ENCODE assay signal across 8 mouse cellular contexts in genomic region chr5:100499243-100499642, GRCm38 (mm10). TPM values are rescaled to one million over a fixed set of nuclear protein-coding genes. Genes with fewer than 3 reads are reported as not detected.
A peak's percentile ranks its signal among the peaks of the same experiment; 100 is the strongest.
DNase-seq lines count a peak whose midpoint lies in the region; ATAC-seq and TF ChIP-seq lines count a peak whose summit lies in the region.

No protein-coding gene starts in this region.

- peak overlapping the region; percentile 89 for H3K4me3 ChIP-seq in heart, embryonic 12.5 days
- peak overlapping the region; percentile 33; the same call in 1 of the 2 replicates for H3K4me3 ChIP-seq in bone marrow macrophage, adult 2 months (ENCODE audit: insufficient read depth, low read length)
- H3K4me3 ChIP-seq in hindbrain, embryonic 10.5 days = peak overlapping the region; percentile 87
- H3K4me3 ChIP-seq in midbrain, embryonic 10.5 days = peak overlapping the region; percentile 88

- H3K9me3 ChIP-seq in heart, embryonic 12.5 days (replicated peaks) = no peaks in the 10 kb centered on the region
- no peaks in the 10 kb centered on the region for H3K9me3 ChIP-seq in hindbrain, embryonic 10.5 days
- no peaks in the 10 kb centered on the region for H3K9me3 ChIP-seq in midbrain, embryonic 10.5 days (replicated peaks)

- TF ChIP-seq CTCF in bone marrow macrophage, adult 2 months (IDR thresholded peaks at IDR 0.05; ENCODE audit: low read depth, low read length) = no peak

- DNase-seq in heart, postnatal 10 days = no peak
- no peak for DNase-seq in hindbrain, embryonic 10.5 days (ENCODE audit: low spot score)
- no peak for DNase-seq in midbrain, embryonic 10.5 days (ENCODE audit: low spot score)
- DNase-seq in gastrocnemius, adult 18-20 months (ENCODE audit: low spot score) = no peak
- DNase-seq in cerebellum, adult 9-11 months = no peak
- no peak for DNase-seq in embryo, embryonic 11 days

- intact Hi-C loops in heart, postnatal 10 days (cut with DNase I) = loop anchor here (2.0 to 5.0 kb wide), 3 partner anchors 20 to 82 kb away; partner anchors contain the start of genes Cops4 and Sec31a

- H3K27ac ChIP-seq in heart, embryonic 12.5 days (ENCODE audit: poor library complexity, severe bottlenecking) = no peak overlapping the region
- no peak overlapping the region for H3K27ac ChIP-seq in bone marrow macrophage, adult 2 months (ENCODE audit: insufficient read depth, low read depth, low read length)
- peak overlapping the region; percentile 89; the same call in 1 of the 2 replicates for H3K27ac ChIP-seq in hindbrain, embryonic 10.5 days
- H3K27ac ChIP-seq in midbrain, embryonic 10.5 days (replicated peaks) = peak overlapping the region; percentile 87; the same call in 1 of the 2 replicates

- no peak for ATAC-seq in heart, embryonic 12.5 days (ENCODE audit: insufficient number of reproducible peaks, low FRiP score)

- peaks cover 9% of the 10 kb centered on the region for H3K4me1 ChIP-seq in heart, embryonic 12.5 days (replicated peaks)
- peaks cover 2% of the 10 kb centered on the region; the same call in 1 of the 2 replicates for H3K4me1 ChIP-seq in bone marrow macrophage, adult 2 months (ENCODE audit: control insufficient read depth, insufficient read depth, low read length)
- H3K4me1 ChIP-seq in hindbrain, embryonic 10.5 days (replicated peaks) = peaks cover 24% of the 10 kb centered on the region
- H3K4me1 ChIP-seq in midbrain, embryonic 10.5 days = peaks cover 29% of the 10 kb centered on the region

- no peaks in the 10 kb centered on the region for H3K36me3 ChIP-seq in heart, embryonic 12.5 days
- no peaks in the 10 kb centered on the region for H3K36me3 ChIP-seq in hindbrain, embryonic 10.5 days
- no peaks in the 10 kb centered on the region for H3K36me3 ChIP-seq in midbrain, embryonic 10.5 days

- peak overlapping the region; percentile 94 for H3K4me2 ChIP-seq in heart, embryonic 12.5 days

- H3K9ac ChIP-seq in heart, embryonic 12.5 days = peak overlapping the region; percentile 81

- no peaks in the 10 kb centered on the region for H3K27me3 ChIP-seq in heart, embryonic 12.5 days (replicated peaks)
- H3K27me3 ChIP-seq in hindbrain, embryonic 10.5 days (ENCODE audit: insufficient read depth, poor library complexity, severe bottlenecking) = no peaks in the 10 kb centered on the region
- H3K27me3 ChIP-seq in midbrain, embryonic 10.5 days (ENCODE audit: low read depth, poor library complexity, severe bottlenecking) = no peaks in the 10 kb centered on the region

- TF ChIP-seq POLR2A in bone marrow macrophage, adult 2 months (IDR thresholded peaks at IDR 0.05; ENCODE audit: borderline replicate concordance, low read depth, low read length) = no peak

- WGBS in heart, embryonic 12.5 days = 24% methylated on average over 2 of the region's 2 CpGs
- 36% methylated on average over 2 of the region's 2 CpGs for WGBS in hindbrain, embryonic 10.5 days
- WGBS in midbrain, embryonic 10.5 days = 32% methylated on average over 2 of the region's 2 CpGs

RNA-seq across cellular contexts. Expression of gene Lin54, which starts 1.2 kb away (rescaled TPM):
- 14.4 and 14.6 TPM in 2 replicates for polyA plus RNA-seq in heart, embryonic 12.5 days (2016; fragmentation: Nextera tagmentation; extraction: Ambion mirVana)
- 10 to 100 TPM; 12.0 to 14.7 TPM for total RNA-seq in heart, postnatal 10 days (2021)
- polyA plus RNA-seq in bone marrow macrophage, adult 2 months (2012; ENCODE audit: insufficient read depth, insufficient read length, missing spikeins) = 12.1 and 13.9 TPM in 2 replicates
- polyA plus RNA-seq in hindbrain, embryonic 10.5 days (2016; fragmentation: Nextera tagmentation; extraction: Ambion mirVana) = 13.0 and 15.5 TPM in 2 replicates
- 14.4 and 15.0 TPM in 2 replicates for polyA plus RNA-seq in midbrain, embryonic 10.5 days (2016; fragmentation: Nextera tagmentation; extraction: Ambion mirVana)
- 1 to 10 TPM; 4.5 to 6.3 TPM for total RNA-seq in gastrocnemius, adult 18-20 months (2021)

RNA-seq across cellular contexts. Expression of gene Cops4, which starts 18.9 kb away (rescaled TPM):
- 146 and 153 TPM in 2 replicates for polyA plus RNA-seq in heart, embryonic 12.5 days (2016; fragmentation: Nextera tagmentation; extraction: Ambion mirVana)
- total RNA-seq in heart, postnatal 10 days (2021) = 10 to 100 TPM; 82.2 to 87.9 TPM
- polyA plus RNA-seq in bone marrow macrophage, adult 2 months (2012; ENCODE audit: insufficient read depth, insufficient read length, missing spikeins) = 46.4 and 50.7 TPM in 2 replicates
- 224 and 228 TPM in 2 replicates for polyA plus RNA-seq in hindbrain, embryonic 10.5 days (2016; fragmentation: Nextera tagmentation; extraction: Ambion mirVana)
- 239 and 245 TPM in 2 replicates for polyA plus RNA-seq in midbrain, embryonic 10.5 days (2016; fragmentation: Nextera tagmentation; extraction: Ambion mirVana)
- 100 to 1,000 TPM; 110 to 112 TPM for total RNA-seq in gastrocnemius, adult 18-20 months (2021)

Comparison
In these comparisons a context has a peak if more than half of its experiments do, and no peak if none do; other contexts are left out.
1. H3K27ac ChIP-seq: peak in hindbrain, embryonic 10.5 days (single experiment) and midbrain, embryonic 10.5 days (single experiment); none in heart, embryonic 12.5 days (single experiment) and bone marrow macrophage, adult 2 months (single experiment).
2. H3K4me3 ChIP-seq: peak in every context shown above with its lines; median percentile 89 in heart, embryonic 12.5 days; 88 in midbrain, embryonic 10.5 days; 87 in hindbrain, embryonic 10.5 days; 33 in bone marrow macrophage, adult 2 months.